Mouse (Mus musculus): Measurements from ENCODE around the gene Ksr1.
"Not testable (repeated sequence)": the region's sequence is repeated elsewhere in the genome, so short reads cannot be mapped to it uniquely, and the experiment has no call there.

Gene Ksr1

DNA sequence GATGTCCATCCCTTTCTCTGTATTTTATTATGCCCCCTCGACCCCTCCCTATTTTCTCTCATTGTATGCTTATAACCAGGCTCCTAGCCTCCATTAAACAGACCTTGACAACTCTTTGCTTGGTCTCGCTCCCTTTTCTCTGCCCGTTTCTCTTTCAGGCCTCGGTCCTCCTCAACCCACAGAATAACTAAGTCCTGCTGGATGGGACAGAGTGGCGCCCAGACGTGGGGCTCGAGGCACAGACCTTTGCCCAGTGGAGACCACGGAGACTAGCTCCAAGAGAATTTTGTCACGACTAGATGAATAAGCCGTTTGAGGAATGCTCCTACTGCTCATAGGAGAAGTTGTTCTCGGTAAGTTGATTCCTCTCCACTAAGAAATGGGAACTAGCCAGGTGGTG is 157.0 kb downstream of the Ksr1 start:
- not testable (repeated sequence) for DNase-seq (ENCODE audit: extremely low read depth, insufficient read length, low spot score)

DNA sequence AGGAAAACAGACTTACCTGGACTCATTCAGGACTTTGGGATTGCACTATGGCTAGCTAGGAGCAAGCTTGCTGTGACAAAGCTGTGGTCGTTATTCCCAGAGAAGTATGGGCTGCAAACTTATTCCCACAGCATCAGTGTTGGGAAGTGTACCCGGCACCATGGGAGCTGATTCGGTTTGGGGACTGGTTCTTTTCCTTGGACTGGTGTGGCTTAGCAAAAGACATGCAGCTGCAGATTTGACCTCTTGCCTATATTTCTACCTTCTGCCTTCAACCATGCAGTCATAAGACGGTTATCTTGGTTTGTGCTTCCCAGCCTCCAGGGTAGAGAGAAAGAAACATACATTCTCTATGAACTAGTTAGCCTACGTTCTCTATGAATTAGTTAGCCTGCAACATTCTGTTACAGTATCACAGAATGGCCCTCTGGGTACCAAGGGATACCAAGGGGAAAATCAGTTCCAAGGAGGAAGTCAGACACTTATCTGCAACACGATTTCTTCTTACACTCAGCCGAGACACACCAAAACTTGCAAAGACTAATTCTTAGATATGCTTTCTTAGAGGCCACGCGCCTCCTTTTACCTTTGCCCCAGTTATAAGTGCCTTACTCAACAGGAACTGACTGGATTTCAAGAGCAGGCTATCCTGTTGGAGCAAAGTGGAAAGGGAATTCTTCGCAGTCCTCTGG is 159.8 kb downstream of the Ksr1 start:
- DNase-seq (ENCODE audit: extremely low read depth, insufficient read length, low spot score), result no peak

DNA sequence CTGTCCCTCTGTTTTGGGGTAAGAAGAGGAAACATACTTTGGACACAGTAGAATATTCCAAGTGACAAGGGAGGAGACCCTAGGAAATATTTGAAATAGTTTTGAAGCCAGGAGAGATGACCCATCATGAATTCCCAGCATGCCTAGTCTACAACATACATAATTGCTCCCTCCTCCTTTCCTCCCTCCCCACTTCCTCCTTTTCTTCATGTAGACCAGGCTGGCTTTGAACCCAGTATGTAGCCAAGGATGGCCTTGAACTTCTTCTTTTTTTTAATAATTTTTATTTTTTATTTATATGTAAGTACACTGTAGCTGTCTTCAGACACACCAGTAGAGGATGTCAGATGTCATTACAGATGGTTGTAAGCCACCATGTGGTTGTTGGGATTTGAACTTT is 160.7 kb downstream of the Ksr1 start:
- no peak for DNase-seq (ENCODE audit: extremely low read depth, insufficient read length, low spot score)

DNA sequence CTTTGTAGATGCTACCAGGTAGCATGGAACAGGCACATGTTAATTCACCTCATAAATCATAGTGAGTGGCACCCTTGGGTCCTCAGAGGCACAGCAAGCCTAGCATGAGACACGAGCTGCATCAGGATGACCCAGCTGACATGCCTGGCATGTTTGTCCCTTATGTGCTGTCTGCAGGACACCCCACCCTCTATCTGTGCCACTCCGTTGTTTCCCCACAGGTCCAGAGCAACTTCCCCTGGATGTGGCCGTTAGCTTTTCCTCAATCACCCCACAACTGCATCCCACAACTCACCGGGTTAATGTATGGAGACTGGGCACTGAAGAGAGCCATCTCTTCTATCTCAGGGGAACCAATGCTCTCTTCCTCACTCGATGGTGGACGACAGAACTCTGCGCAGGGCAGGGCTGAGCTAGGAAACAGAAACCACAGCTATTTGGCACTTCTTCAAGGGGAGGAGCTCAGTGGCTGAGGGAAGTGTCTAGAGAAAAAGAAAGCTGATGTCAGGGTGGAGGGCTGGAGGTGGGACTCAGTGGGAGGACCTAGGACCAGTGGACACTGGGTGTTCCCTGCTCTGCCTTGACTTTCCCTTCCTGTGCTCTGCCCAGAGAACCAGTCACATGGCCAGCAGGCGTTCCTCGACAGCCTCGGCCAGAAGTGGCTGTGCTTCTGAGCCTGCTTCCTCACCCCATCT is 161.6 kb downstream of the Ksr1 start, which contains the start of gene Lgals9:
Lgals9 (minus strand) TSS at position 464 of the 695 bp plus-strand sequence.
- DNase-seq (ENCODE audit: extremely low read depth, insufficient read length, low spot score), result peak; percentile 84

DNA sequence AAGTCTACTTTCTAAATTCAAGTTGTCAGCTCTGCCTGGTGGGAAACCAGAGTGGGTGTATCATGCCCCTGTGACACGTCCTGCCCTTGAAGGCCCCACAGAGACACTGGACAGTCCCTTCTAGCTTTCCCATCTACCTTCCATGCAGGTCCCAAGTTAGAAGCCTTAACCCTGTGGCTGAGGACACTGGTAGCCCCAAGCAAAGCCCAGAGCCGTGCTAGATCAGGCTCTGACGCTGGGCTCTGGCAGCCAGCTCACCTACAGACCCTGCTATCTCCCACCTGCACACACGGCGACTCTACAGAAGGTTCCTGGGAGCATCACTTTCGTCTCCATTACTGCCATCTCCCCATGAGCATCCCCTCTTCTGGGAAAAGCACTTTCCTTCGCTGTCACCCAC is 162.7 kb downstream of the Ksr1 start:
- DNase-seq (ENCODE audit: extremely low read depth, insufficient read length, low spot score), result no peak

DNA sequence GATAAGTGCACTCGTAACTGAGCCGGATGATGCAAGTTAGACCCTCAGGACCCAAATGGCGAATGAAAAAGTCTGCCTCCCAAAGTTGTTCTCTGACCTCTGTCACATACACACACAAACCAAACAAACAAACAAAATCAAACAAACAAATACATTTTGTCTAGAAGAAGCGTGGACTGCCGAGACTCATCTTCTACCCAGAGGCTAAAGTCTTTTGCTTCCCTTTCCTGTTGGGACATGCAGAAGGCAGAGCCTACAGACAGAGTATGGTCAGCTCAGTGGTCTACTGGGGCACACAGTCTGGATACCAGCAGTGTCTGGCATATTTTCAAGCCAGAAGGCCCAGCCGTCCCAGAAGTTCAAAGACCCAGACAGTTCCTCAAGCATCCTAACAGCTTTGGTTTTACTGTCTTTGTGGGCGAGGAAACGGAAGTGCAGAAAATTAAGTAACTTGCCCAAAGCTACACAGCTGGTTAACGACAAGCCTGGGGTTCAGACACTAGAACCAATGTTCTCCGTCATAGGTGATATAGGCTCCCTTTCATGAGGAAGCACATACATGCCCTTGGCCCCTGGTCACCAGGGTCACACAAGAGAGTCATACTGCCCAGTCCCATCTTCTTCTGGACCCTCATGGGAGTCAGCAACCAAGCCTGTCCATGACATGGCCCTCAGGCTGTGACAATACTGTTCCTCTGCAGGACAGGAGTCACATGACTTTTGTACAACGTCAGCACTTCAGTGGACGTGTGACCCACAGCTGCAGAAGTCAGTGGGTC is 163.5 kb downstream of the Ksr1 start:
- no peak for DNase-seq (ENCODE audit: extremely low read depth, insufficient read length, low spot score)

DNA sequence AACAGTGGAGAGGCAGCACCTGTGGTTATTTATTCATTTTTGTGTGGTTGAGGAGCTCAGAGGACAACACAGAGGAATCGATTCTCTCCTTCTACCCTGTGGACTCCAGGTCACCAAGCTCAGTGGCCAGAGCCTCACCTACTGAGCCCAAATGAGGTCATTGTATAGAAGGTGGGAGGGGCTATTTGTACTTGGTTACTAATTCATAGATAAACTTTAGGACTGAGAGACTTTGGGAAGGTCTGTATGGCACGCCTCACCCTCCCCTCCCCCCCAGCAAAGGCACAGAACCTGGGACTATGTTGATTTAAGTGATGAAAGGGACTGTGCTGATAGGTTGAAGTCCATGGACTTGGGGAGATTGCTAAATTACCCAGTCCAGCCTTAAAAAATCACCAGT is 164.2 kb downstream of the Ksr1 start:
- DNase-seq (ENCODE audit: extremely low read depth, insufficient read length, low spot score), result no peak

DNA sequence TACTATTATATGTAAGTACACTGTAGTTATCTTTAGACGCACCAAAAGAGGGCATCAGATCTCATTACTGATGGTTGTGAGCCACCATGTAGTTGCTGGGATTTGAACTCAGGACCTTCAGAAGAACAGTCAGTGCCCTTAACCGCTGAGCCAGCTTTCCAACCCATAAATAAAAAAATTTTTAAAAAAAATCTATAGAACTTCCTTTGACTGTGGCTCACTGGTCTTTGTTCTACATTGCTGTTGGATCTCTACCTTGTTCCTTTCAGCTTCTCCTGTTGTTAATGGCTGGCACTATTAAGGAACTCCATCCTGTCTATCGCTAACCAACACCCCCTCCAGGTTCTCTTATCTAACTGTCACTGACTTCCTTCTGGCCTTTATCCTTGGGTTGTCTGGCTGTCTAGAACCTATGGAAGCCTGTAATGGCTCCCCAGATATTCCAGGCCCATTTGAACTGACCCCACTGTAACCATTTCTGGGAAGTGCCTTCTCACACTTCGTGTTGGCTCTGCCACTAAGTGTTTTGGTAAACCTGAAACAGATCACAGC is 166.0 kb downstream of the Ksr1 start:
- DNase-seq (ENCODE audit: extremely low read depth, insufficient read length, low spot score), result no peak

DNA sequence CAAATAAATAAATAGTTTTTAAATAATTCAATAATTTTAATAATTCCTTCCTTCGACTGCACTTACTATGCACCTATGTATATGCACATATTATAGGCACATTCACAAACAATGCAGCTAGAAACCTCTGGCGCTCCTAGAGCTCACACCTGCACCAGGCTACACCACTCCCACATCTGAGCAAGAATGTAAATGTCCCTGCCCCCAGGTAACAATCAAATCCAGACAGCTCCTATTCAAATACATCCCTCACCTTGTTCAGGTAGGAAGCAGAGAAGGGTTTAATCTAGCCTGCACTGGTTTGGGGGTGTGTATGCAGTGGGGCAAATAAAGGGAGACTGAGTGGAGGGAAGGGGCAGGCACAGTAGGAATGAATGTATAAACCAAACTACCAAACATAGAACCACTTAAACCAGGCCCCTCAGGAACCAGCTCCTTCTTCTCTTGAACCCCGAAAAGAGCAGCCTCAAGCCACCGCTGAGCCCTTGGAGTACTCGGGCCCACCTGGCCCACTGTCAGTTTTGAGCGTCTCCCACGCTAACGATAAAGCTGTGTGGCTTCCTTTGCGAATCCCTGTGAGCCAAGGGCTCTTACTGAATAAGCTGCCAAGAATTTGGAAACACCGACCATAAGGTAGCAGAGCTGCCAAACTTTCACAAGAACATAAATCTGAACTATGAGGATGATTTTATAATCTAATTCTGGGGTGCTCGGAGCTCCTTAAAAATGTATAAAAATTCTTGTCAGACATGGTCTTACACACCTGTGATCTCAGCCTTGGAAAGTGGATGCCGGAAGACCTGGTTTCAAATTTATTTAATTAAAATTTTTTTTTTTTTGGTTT is 167.8 kb downstream of the Ksr1 start:
- DNase-seq (ENCODE audit: extremely low read depth, insufficient read length, low spot score), result no peak

DNA sequence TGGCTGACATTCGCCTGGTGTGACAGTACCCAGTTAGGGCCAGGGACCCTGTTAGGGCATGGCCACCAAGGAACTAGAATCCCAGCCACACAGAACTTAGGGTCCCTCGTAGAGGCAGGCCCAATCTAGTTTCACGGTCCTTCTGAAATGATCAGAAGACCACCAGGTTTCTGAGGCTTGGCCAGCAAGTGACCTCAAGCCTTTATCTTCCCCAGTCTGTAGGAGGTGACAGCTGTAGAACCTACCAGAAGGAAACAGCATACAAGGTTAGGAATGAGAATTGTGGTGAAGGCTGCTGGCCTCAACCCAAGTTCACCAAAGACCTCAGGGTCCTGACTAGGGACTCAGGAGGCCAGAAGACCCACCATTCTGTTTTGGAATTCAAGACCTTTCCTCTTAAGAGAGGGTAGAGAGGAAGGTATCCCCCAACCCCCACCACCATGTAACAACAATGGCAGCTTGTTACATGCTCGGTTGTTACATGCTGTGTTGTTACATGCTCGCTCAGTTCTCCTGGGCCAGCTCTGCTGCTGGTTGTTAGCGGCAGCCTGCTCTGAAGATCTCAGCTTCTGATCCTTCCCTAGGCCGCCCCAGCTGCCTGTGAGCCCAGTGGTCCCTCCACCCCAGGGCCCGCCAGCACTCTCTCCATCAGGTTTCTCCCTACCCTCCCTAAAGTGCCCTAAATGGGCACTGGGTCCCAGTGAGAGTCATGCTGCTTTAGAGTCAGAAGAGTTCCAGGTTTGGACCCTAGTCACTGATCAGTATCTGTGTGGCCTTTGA is 169.3 kb downstream of the Ksr1 start:
- no peak for DNase-seq (ENCODE audit: extremely low read depth, insufficient read length, low spot score)

DNA sequence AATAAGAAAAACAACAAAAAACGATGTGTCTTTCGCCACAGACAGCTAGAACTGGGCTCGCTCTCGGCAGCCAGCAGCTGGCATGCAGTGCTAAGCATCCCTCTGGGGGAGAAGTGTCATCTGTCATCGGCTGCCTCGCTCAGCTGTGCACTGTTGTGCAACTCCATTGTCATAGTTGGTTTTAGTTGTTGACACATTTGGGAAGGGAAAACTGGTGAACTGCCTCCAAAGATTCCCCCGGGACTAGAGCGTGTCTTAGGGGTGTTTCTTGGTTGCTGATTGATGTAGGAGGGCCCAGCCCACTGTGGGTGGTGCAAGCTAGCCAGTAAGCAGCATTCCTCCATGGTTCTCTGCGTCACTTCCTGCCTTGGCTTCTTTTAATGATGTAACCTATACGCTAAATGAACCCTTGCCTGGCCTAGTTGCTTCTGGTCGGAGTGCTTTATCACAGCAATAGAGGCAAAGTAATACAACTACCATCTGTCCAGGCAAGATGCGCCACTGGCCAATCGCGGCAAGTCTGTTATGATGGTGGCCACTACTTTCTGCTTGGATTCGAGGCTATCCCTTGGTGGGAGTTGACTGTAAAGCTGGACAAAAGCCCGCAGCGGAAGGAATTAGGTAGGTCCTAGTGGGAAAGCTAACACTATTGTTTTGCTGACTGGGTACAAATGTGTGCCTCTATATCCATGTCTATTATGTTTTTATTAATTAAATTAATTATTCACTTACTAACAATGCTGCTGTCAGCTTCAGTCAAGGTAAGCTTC is 172.6 kb downstream of the Ksr1 start:
- no peak for DNase-seq (ENCODE audit: extremely low read depth, insufficient read length, low spot score)

DNA sequence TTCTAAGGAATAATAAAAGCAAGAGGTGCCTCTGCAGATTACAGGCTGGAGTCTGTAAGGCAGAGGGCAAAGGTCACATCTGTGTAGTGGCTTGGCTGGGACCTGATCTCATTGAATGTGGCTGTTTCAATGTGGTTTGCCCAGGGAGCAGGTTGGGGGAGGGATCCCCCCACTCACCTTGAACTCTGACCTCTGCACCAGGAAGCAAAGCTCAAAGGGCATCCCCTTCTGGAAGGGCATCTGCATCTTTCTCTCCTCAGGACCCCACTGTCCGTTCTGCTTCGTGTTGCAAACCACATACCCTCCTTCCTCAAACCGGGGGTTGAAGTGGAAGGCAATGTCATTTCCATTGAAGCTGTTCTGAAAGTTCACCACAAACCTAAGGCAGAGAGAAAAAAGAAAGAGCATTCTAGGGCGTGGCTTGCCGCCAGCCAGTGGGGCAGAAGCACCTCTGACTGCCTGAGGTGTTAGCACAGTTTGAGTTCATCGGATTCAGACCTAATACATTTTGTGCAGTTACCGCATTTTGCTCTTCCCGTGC is 173.3 kb downstream of the Ksr1 start:
- no peak for DNase-seq (ENCODE audit: extremely low read depth, insufficient read length, low spot score)

DNA sequence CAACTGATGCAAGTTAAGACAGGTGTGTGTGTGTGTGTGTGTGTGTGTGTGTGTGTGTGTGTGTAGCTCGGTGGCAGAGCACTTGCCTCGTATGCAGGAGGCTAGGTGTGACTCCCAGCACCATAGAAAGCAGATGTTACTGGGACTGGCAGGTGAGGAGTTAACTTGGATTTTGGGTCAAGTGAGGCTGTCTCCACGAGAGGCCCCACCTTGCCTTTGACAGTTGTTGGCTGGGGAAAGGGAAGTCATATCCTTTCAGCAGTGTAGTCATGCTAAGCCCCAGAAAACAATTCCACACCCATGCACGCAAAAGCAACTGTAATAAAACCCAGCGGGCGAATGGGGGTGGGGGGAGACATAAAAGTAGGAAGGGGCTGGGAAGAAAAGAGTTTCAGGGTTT is 173.9 kb downstream of the Ksr1 start:
- DNase-seq (ENCODE audit: extremely low read depth, insufficient read length, low spot score), result no peak

DNA sequence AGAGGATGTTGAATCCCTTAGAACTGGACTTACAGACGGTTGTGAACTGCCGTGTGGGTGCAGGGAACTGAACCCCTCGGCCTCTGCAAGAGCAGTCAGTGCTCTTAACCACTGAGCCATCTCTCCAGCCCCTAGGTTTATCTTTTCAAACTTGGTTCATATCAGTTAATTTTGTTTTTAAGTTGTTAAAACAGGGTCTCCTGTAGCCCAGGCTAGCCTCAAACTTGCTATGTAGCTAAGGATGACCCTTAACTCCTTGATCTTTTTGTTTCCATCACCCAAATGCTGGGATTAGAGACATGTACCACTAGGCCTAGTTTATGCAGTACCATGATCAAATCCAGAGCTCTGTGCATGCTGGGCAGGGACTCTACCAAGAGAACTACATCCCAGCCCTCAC is 174.5 kb downstream of the Ksr1 start:
- DNase-seq (ENCODE audit: extremely low read depth, insufficient read length, low spot score), result no peak

DNA sequence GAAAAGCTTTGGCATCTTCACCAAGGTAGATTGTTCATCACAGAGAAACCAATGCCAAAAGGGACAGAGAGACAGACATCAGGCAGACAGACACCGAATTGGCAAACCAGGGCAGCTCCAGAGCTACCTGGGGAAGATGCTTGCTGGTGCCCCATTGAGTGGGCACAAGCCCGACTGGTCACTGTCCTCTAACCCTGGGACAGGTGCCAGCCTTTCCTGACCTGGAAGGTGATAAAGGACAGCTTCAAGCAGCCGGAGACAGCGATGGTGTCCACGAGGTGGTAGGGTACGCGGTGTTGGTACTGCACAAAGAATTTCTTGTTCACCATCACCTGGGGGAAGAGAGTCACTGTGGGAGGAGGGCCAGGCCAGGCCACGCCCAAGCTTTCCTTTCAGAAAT is 175.1 kb downstream of the Ksr1 start:
- DNase-seq (ENCODE audit: extremely low read depth, insufficient read length, low spot score), result no peak

DNA sequence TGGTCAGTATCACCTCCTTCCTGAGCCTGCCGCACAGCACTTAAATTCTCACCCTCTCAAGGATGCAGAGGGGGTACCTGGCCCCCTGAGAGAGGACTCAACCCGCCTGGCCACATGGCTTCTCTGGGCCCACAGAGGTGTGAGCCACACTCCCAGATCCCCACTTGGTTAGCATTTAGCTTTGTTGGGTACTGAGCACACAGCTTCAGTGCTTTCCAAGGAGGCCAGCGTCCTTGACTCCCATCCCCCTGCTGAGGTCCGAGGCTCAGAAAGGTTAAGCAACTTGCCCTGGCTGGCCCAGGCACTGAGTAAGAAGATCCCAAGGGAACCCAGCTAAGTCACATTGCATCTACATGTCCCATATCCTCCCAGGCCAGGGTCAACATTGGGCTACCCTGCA is 178.1 kb downstream of the Ksr1 start:
- no peak for DNase-seq (ENCODE audit: extremely low read depth, insufficient read length, low spot score)

DNA sequence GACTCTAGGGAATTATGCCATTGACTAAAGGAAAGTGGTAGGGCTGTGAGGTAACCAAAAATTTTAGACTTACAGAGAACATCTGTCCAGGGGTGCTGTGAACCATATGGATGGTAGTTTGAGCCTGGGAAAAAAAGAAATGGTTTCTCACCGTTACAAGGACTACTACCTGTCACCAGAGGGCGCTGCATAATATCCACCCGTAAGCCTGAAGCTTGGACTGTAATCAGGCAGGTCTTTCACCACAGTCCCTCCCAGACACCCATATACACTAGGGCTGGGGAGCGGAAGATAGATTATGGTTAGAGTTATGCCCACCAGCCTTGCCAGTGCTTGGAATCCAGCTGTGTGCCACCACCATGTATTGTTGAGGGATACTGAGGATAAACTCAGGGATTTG is 178.8 kb downstream of the Ksr1 start:
- DNase-seq (ENCODE audit: extremely low read depth, insufficient read length, low spot score), result no peak

Measured in 3134 (cell line).